Mouse (Mus musculus) thymus, adult 18-20 months (tissue): ENCODE data around the gene Rdh5.

Experiments used
- DNase-seq, 2 experiments: peaks; one replicate each; pipeline ENCODE4 v3.0.0; 2022; ENCODE audit warnings: mixed read lengths in 2 of 2

The Rdh5 gene

DNA sequence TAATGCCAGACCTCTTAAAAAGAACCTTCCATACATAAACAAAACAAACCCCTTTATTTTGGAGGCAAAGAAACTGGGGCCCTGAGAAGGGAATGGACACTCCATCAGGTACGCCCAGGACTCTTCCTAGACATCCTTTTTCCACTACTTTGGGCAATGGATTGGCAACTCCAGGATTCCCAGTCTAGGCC, at the start of gene Rdh5:
Gene Rdh5 (minus strand): TSS at position 67 of the 191 bp plus-strand sequence.
- no peak for DNase-seq

- DNase-seq, result no peak
These were observed 48.1 kb upstream of the Rdh5 start for GRCm38 (mm10) chr10:128970740-128971250.

DNA sequence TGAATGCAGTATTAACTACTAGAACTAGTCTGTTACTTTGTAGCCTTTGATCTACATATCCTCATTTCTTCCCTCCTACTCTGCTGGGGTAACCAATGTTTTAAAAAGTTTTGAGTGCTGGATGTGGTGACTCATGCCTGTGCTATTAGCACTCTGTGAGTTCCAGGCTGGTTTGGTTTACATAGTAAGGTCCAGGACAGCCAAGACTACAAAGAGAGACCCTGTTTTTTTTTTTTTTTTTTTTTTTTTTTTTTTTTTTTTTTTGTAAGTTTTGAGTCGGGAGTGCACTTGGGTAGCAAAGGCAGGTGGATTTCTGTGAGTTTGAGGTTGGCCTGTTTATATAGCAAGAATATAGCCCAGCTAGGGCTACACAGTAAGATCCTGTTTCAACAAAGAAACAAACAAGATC, 45.7 kb upstream of the Rdh5 start:
- no peak for DNase-seq

GRCm38 (mm10) chr10:128965871-128966270, 43.2 kb upstream of the Rdh5 start:
- DNase-seq, result no peak

DNA sequence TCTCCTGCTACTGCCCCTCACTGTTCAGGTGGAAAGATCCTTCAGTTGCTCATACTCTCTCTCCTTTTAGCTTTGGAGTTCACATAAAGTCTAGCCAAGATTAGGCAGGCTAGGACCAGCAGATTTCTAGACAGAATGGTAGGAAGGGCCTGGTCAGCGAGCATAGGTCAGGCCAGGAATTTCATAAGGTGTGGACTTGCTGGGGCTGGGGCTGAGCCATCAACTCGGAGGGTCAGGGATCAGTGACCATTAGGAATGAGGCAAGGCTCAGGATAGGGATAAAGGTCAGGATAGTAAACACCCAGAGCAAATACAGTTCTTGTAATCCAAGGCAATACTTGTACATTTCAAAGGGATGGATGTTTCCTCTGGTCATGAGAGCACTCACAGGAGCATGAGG, 42.3 kb upstream of the Rdh5 start:
- no peak for DNase-seq

DNA sequence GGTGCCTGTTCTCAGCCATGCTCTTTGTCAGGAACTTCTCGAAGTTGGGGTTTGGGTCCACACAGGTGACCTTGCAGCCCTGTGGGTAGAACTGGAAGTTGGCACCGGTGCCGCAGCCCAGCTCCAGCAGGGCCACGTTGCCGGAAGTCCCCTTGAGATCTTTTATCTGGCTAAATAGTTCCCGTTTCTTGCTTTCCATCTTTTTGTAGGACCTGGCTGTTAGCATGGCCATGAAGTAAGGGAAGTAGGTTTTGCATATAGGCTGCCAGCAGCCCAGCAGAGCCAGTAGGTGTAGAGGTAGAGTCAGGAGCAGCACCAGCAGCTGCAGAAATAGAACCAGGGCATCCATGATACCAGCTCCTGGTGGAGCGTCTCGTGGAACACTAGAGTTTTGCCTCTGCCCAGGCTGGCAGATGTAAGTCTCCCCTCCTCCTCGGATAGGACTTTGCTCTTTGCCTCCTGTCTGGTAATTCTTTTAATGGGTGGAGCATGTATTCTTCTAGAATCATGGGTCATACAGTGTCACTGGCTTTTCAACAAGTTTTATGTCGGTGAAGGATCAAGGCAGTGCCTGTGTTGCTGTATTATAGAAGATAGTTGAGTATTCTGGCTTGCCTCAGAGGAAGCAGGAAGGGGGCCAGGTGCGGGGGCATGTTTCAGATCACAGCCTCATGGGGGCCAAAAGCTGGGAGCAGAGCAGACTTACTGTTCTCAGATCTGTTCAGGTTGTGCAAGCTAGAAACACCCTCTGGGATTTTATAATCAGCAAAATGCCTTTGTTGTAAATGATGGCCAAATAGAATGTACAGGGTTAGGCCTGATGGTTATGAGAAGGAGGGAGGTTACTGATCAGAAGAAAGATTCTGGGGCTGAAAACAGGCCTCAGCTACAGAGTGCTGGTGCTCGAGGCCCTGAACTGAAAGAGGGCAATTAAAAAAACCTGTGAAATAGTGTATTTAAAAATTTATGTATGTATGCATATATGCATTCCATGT, 38.2 kb upstream of the Rdh5 start, which contains the start of gene Mettl7b:
Gene Mettl7b (minus strand): TSS at position 399 of the 995 bp plus-strand sequence.
- peak; percentile 32 to 35 for DNase-seq

- DNase-seq, result no peak
These were observed 37.5 kb upstream of the Rdh5 start for GRCm38 (mm10) chr10:128960142-128960541.

- no peak for DNase-seq
These were observed 35.7 kb upstream of the Rdh5 start for GRCm38 (mm10) chr10:128958340-128958739.

- no peak for DNase-seq
These were observed 27.7 kb upstream of the Rdh5 start for GRCm38 (mm10) chr10:128950208-128950887.

GRCm38 (mm10) chr10:128947496-128947895, 24.8 kb upstream of the Rdh5 start:
- DNase-seq, result no peak

DNA sequence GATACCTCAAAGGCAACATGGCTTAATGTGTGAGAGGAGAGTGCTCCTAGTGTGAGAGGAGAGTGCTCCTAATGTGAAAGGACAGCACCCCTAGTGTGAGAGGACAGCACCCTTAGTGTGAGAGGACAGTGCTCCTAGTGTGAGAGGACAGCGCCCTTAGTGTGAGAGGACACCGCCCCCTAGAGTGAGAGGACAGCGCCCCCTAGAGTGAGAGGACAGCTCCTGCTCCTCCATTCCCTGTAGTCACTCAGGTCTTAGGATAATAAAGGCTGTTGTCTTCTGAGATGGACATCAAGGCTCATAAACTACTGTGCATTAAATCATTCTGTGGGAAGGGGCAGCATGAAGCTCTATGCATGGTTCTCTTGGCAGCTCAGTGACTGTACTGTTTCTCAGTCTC, 23.0 kb upstream of the Rdh5 start:
- DNase-seq, result no peak

DNA sequence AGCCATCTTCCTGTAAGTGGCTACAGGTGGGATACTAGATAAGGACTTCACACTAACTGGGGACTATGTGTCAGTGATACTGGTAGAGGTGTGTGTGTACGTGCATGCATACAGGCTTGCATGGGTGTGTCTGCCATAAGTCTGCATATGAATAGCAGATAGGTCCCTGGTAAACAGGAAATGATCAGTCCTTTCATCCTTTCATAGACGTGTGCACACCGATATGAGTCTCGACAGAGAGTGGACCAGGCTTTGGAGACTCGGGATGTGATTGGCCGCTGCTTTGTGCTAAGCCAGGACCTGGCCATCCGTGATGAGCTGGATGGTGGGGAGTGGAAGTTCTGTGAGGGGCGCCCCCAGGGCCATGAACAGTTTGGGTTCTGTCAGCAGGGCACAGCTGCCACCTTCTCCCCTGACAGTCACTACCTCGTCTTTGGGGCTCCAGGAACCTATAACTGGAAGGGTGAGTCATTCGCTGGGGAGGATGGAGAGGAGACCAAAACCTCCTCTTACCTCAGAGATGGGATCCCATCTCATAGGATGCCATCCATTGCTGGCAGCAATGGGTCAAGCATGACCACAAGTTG, 17.9 kb upstream of the Rdh5 start:
- DNase-seq, result no peak

- no peak for DNase-seq
These were observed 16.3 kb upstream of the Rdh5 start for GRCm38 (mm10) chr10:128938974-128939373.

DNA sequence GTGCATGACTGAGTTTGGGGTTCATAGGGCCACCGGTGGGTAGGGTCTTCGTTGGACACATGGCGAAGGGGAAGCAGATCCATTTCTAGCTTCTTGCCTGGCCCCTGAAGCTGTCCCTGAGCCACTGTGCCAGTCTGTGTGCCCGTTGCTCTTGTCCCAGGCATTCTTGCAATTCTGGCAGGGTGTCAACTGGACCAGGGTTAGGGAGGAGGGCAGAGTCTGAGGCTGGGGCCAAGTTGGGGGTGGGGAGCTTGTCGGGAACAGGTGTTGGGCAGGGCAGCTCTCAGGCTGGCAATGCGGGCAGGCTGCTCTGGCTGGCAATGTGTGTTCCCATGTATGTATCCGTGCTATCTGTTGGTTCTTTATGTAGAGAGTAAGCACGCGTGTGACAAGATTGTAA, 15.8 kb upstream of the Rdh5 start:
- DNase-seq, result no peak

- no peak for DNase-seq
These were observed 15.2 kb upstream of the Rdh5 start for GRCm38 (mm10) chr10:128937756-128938390.

GRCm38 (mm10) chr10:128935826-128936440, 13.2 kb upstream of the Rdh5 start:
- DNase-seq, result no peak

- DNase-seq, result no peak
These were observed 12.5 kb upstream of the Rdh5 start for GRCm38 (mm10) chr10:128934997-128935787.

DNA sequence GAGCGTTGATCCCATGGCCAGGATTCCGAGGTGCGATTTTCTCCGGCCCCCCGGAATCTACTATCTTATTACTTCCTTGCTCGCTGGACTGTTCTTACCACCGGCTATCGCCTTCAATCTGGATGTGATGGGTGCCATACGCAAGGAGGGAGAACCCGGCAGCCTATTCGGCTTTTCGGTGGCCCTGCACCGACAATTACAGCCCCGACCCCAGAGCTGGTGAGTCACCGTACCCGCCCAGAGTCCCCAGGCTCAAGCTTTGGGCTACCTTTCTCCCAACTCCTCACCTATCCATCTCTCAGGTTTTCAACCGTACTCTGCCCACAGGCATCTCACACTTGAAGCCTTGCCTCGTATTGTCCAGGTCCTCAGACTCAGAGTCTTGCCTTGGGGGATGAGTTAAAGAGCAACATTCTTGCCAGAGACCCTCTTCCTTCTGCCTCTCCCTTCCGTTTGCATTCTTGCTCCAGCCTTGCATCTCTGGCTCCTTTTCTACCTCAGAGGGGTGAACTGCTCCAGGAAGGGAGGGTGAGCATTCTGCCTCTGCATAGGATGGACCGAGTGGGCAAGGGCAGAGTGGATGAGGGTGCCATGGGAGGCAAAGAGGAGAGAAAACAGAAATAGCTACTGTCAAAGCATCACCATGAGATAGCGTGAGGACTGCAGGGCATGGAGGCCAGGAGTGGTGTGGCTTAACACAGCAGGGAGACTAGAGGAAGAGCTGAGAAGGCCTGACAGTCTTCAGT, 11.5 kb upstream of the Rdh5 start:
- DNase-seq, result no peak

DNA sequence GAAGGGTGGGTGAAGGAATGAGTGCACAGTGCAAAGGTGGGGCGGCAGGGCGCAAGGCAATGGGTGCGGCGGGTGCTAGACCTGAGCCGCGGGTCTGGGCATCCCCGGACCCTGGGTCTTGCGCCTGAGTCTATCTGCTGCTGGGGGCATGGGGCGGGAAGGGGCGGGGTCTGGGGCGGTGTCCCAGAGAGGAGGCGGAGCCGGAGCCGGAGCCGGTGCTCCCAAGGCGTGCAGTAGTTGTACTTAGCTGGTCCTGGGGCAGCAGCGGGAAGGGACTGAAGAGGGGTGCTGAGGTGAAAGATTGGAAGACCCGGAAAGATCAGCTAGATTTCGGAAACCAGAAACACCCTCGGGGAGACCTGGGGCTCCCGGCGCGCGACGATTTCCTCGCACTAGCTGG, 10.9 kb upstream of the Rdh5 start, which contains the start of gene Itga7:
Gene Itga7 (plus strand): TSS at position 245 of the 400 bp plus-strand sequence.
- DNase-seq, result no peak

GRCm38 (mm10) chr10:128931441-128931840, 8.8 kb upstream of the Rdh5 start:
- no peak for DNase-seq
